Mouse (Mus musculus): Measurements from ENCODE around the gene Sh3d19. TPM values are rescaled to one million over a fixed set of nuclear protein-coding genes. Genes with fewer than 3 reads are reported as not detected.
"Not testable (repeated sequence)": the region's sequence is repeated elsewhere in the genome, so short reads cannot be mapped to it uniquely, and the experiment has no call there.

Gene Sh3d19
- polyA plus RNA-seq, 1 experiment from 2014 or later = 15.7 TPM

- no peak overlapping the region for H3K27ac ChIP-seq (replicated peaks; ENCODE audit: low read depth, low read length)
- no peak overlapping the region for H3K4me2 ChIP-seq (ENCODE audit: low read depth, low read length)
- H3K9ac ChIP-seq (replicated peaks; ENCODE audit: low read length) = no peak overlapping the region
- H3K4me1 ChIP-seq (ENCODE audit: control insufficient read depth, insufficient read depth, low read length) = no peaks in the 10 kb centered on the region
- no peaks in the 10 kb centered on the region for H3K9me3 ChIP-seq (replicated peaks; ENCODE audit: control insufficient read depth, low read length)
- ATAC-seq (replicated peaks; ENCODE audit: insufficient number of reproducible peaks, low FRiP score, low TSS enrichment, low read depth) (no peak), DNase-seq (ENCODE audit: low spot score) (no peak)
- no peaks in the 10 kb centered on the region for H3K27me3 ChIP-seq (ENCODE audit: control insufficient read depth, insufficient read depth, low read length)
- H3K4me3 ChIP-seq (ENCODE audit: low read depth, low read length) = no peak overlapping the region
- WGBS = 78% methylated on average over 3 of the region's 3 CpGs
- no peaks in the 10 kb centered on the region for H3K36me3 ChIP-seq (replicated peaks; ENCODE audit: control insufficient read depth, insufficient read depth, low read depth, low read length)
Measured at GRCm38 (mm10) chr3:86087872-86088271, 117.0 kb downstream of the Sh3d19 start.

DNA sequence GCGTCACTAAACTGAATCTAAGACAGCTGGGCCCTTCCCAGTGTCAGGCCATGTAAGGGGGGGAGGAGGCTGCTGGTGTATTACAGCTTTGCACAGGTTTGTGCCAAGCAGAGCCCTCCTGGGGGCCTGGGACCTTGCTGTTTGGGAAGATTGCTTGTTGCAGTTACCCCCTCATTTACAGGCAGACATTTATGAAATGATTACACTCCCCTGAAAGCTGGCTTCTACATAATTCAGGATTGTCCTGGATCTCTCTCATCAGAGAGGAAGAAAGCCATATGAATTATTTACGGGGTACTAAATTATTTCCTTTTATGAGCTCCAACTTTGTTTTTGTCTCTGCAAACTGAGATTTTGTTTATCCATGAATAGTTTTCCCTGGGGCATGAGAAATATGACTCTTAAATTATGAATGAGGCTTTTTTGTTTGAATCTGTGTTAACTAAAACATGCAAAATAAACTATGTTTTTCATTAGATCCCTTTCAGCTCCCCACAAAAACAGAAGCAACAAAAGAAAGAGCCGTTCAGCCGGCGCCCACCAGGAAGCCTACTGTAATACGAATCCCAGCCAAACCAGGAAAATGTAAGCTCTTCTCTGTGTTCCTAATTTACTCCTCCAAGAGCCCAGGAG is 122.4 kb downstream of the Sh3d19 start:
- no peaks in the 10 kb centered on the region for H3K9me3 ChIP-seq (replicated peaks; ENCODE audit: control insufficient read depth, low read length)
- no peak overlapping the region for H3K9ac ChIP-seq (replicated peaks; ENCODE audit: low read length)
- no peaks in the 10 kb centered on the region for H3K27me3 ChIP-seq (ENCODE audit: control insufficient read depth, insufficient read depth, low read length)
- no peak overlapping the region for H3K4me3 ChIP-seq (ENCODE audit: low read depth, low read length)
- peak overlapping the region; percentile 68; the same call in 1 of the 2 replicates for H3K27ac ChIP-seq (replicated peaks; ENCODE audit: low read depth, low read length)
- ATAC-seq (replicated peaks; ENCODE audit: insufficient number of reproducible peaks, low FRiP score, low TSS enrichment, low read depth) (peak; percentile 76; the same call in 1 of the 2 replicates), DNase-seq (ENCODE audit: low spot score) (peak; percentile 52)
- no peaks in the 10 kb centered on the region for H3K36me3 ChIP-seq (replicated peaks; ENCODE audit: control insufficient read depth, insufficient read depth, low read depth, low read length)
- no peaks in the 10 kb centered on the region for H3K4me1 ChIP-seq (ENCODE audit: control insufficient read depth, insufficient read depth, low read length)
- WGBS = 27% methylated on average over 6 of the region's 6 CpGs
- no peak overlapping the region for H3K4me2 ChIP-seq (ENCODE audit: low read depth, low read length)

DNA sequence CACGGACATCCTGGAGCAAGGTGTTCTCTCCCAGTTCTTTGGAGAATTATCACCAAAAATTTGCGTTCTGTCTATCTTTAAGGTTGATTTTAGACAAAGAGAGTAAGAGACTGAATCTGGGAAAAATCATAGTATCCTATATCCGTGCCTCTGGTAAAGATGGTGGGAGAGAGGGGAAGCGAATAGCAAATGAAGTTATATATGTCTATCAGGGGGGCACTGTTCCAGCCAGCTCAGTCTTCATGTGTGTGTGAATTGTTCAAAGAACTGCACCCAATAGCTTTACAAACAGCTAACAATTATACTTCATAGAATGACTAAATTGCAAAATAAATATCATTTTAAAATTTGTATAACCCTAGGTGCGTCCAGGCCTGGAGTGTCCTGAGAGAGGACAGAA is 123.0 kb downstream of the Sh3d19 start:
- H3K27ac ChIP-seq (replicated peaks; ENCODE audit: low read depth, low read length) = no peak overlapping the region; the same call in 1 of the 2 replicates
- H3K36me3 ChIP-seq (replicated peaks; ENCODE audit: control insufficient read depth, insufficient read depth, low read depth, low read length) = no peaks in the 10 kb centered on the region
- H3K4me3 ChIP-seq (ENCODE audit: low read depth, low read length) = no peak overlapping the region
- no peak overlapping the region for H3K9ac ChIP-seq (replicated peaks; ENCODE audit: low read length)
- 60% methylated on average over 5 of the region's 5 CpGs for WGBS
- H3K4me2 ChIP-seq (ENCODE audit: low read depth, low read length) = no peak overlapping the region
- H3K27me3 ChIP-seq (ENCODE audit: control insufficient read depth, insufficient read depth, low read length) = no peaks in the 10 kb centered on the region
- no peaks in the 10 kb centered on the region for H3K9me3 ChIP-seq (replicated peaks; ENCODE audit: control insufficient read depth, low read length)
- no peaks in the 10 kb centered on the region for H3K4me1 ChIP-seq (ENCODE audit: control insufficient read depth, insufficient read depth, low read length)
- ATAC-seq (replicated peaks; ENCODE audit: insufficient number of reproducible peaks, low FRiP score, low TSS enrichment, low read depth) (no peak), DNase-seq (ENCODE audit: low spot score) (peak; percentile 15)

GRCm38 (mm10) chr3:86101956-86102355 is 131.0 kb downstream of the Sh3d19 start:
- 82% methylated on average over 6 of the region's 6 CpGs for WGBS
- H3K4me1 ChIP-seq (ENCODE audit: control insufficient read depth, insufficient read depth, low read length) = no peaks in the 10 kb centered on the region
- DNase-seq (ENCODE audit: low spot score) (no peak), ATAC-seq (replicated peaks; ENCODE audit: insufficient number of reproducible peaks, low FRiP score, low TSS enrichment, low read depth) (no peak)
- H3K4me2 ChIP-seq (ENCODE audit: low read depth, low read length) = no peak overlapping the region
- no peaks in the 10 kb centered on the region for H3K36me3 ChIP-seq (replicated peaks; ENCODE audit: control insufficient read depth, insufficient read depth, low read depth, low read length)
- no peaks in the 10 kb centered on the region for H3K9me3 ChIP-seq (replicated peaks; ENCODE audit: control insufficient read depth, low read length)
- H3K27me3 ChIP-seq (ENCODE audit: control insufficient read depth, insufficient read depth, low read length) = no peaks in the 10 kb centered on the region
- no peak overlapping the region for H3K9ac ChIP-seq (replicated peaks; ENCODE audit: low read length)
- H3K4me3 ChIP-seq (ENCODE audit: low read depth, low read length) = no peak overlapping the region
- no peak overlapping the region for H3K27ac ChIP-seq (replicated peaks; ENCODE audit: low read depth, low read length)

- Histone ChIP-seq H3K9ac (replicated peaks; ENCODE audit: low read length) (no peak overlapping the region), H3K27me3 (ENCODE audit: control insufficient read depth, insufficient read depth, low read length) (no peaks in the 10 kb centered on the region), H3K27ac (replicated peaks; ENCODE audit: low read depth, low read length) (no peak overlapping the region), H3K4me2 (ENCODE audit: low read depth, low read length) (no peak overlapping the region), H3K4me1 (ENCODE audit: control insufficient read depth, insufficient read depth, low read length) (no peaks in the 10 kb centered on the region), H3K36me3 (replicated peaks; ENCODE audit: control insufficient read depth, insufficient read depth, low read depth, low read length) (no peaks in the 10 kb centered on the region), H3K4me3 (ENCODE audit: low read depth, low read length) (no peak overlapping the region), H3K9me3 (replicated peaks; ENCODE audit: control insufficient read depth, low read length) (no peaks in the 10 kb centered on the region)
- ATAC-seq (replicated peaks; ENCODE audit: insufficient number of reproducible peaks, low FRiP score, low TSS enrichment, low read depth) (no peak), DNase-seq (ENCODE audit: low spot score) (no peak)
- 86% methylated on average over 18 of the region's 18 CpGs for WGBS
Measured at GRCm38 (mm10) chr3:86103449-86104291, 132.8 kb downstream of the Sh3d19 start.

GRCm38 (mm10) chr3:86104433-86104832 is 133.5 kb downstream of the Sh3d19 start:
- DNase-seq (ENCODE audit: low spot score); ATAC-seq (replicated peaks; ENCODE audit: insufficient number of reproducible peaks, low FRiP score, low TSS enrichment, low read depth); H3K27me3 ChIP-seq (ENCODE audit: control insufficient read depth, insufficient read depth, low read length); H3K9me3 ChIP-seq (replicated peaks; ENCODE audit: control insufficient read depth, low read length); H3K4me2 ChIP-seq (ENCODE audit: low read depth, low read length); H3K9ac ChIP-seq (replicated peaks; ENCODE audit: low read length); H3K27ac ChIP-seq (replicated peaks; ENCODE audit: low read depth, low read length); H3K4me3 ChIP-seq (ENCODE audit: low read depth, low read length); H3K4me1 ChIP-seq (ENCODE audit: control insufficient read depth, insufficient read depth, low read length); H3K36me3 ChIP-seq (replicated peaks; ENCODE audit: control insufficient read depth, insufficient read depth, low read depth, low read length): not testable (repeated sequence)
- 85% methylated on average over 7 of the region's 7 CpGs for WGBS

DNA sequence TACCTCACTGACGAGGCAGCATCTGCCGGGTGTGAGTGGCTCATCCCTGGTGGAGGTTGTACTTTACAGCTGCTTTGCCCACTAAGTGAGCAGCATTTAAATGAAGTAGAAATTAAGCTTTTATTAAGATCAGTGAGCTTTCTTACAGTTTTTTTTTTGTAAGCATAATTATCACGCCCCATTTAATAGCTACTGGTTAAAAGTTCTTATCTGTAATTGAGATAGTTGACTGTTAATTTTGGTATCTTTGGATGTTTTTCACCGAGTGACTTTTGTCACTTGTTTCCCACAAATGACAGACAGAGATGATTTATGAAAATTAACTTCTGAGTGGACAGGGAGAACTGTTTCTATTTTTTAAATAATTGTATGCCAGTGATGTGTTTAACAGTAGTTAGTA is 134.0 kb downstream of the Sh3d19 start:
- ATAC-seq (replicated peaks; ENCODE audit: insufficient number of reproducible peaks, low FRiP score, low TSS enrichment, low read depth) (no peak), DNase-seq (ENCODE audit: low spot score) (no peak)
- Histone ChIP-seq H3K36me3 (replicated peaks; ENCODE audit: control insufficient read depth, insufficient read depth, low read depth, low read length) (no peaks in the 10 kb centered on the region), H3K9me3 (replicated peaks; ENCODE audit: control insufficient read depth, low read length) (no peaks in the 10 kb centered on the region), H3K4me2 (ENCODE audit: low read depth, low read length) (no peak overlapping the region), H3K27me3 (ENCODE audit: control insufficient read depth, insufficient read depth, low read length) (no peaks in the 10 kb centered on the region), H3K27ac (replicated peaks; ENCODE audit: low read depth, low read length) (no peak overlapping the region), H3K4me1 (ENCODE audit: control insufficient read depth, insufficient read depth, low read length) (no peaks in the 10 kb centered on the region), H3K4me3 (ENCODE audit: low read depth, low read length) (no peak overlapping the region), H3K9ac (replicated peaks; ENCODE audit: low read length) (no peak overlapping the region)
- WGBS = 91% methylated on average over 4 of the region's 4 CpGs

DNA sequence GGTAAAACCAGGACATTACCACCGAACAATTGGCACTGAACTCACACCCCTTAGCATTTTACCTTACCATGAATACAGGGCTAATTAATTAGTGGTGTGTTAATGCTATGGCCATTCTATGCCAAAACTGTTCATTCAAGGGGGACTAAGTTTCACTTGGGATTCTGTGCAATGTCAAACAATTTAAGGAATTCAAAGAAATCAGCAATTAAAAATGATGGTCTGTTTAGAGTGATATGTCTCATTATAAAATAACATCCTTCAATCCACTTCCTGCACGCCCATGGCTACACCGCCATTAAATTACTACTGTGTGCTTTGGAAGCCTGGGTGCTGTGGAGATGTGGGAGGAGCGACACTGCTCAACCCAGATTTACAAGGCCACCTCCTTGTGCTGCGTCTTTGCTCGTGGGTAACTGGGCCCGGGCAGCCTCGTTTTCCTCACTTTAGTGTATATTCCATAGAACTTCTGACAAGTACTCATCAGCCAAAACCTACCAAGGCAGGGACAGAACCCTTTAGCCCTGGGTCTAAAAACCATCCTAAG is 135.2 kb downstream of the Sh3d19 start:
- Histone ChIP-seq H3K4me2 (ENCODE audit: low read depth, low read length) (no peak overlapping the region), H3K4me1 (ENCODE audit: control insufficient read depth, insufficient read depth, low read length) (no peaks in the 10 kb centered on the region), H3K4me3 (ENCODE audit: low read depth, low read length) (no peak overlapping the region), H3K9ac (replicated peaks; ENCODE audit: low read length) (no peak overlapping the region), H3K9me3 (replicated peaks; ENCODE audit: control insufficient read depth, low read length) (no peaks in the 10 kb centered on the region), H3K27ac (replicated peaks; ENCODE audit: low read depth, low read length) (no peak overlapping the region), H3K36me3 (replicated peaks; ENCODE audit: control insufficient read depth, insufficient read depth, low read depth, low read length) (no peaks in the 10 kb centered on the region), H3K27me3 (ENCODE audit: control insufficient read depth, insufficient read depth, low read length) (no peaks in the 10 kb centered on the region)
- ATAC-seq (replicated peaks; ENCODE audit: insufficient number of reproducible peaks, low FRiP score, low TSS enrichment, low read depth) = no peak
- no peak for DNase-seq (ENCODE audit: low spot score)
- WGBS = 90% methylated on average over 8 of the region's 8 CpGs
